In genomic region chr10:43093440-43093839, GRCm38 (mm10) we compare ENCODE assay signal across 17 mouse cellular contexts.
DNase-seq lines count a peak whose midpoint lies in the region; ATAC-seq and TF ChIP-seq lines count a peak whose summit lies in the region.
"Had no signal": no experiment of that assay in that cellular context is flagged by ENCODE, and none has a peak within 500 bp of the region (broad histone marks: within the 10 kb centered on the region; RNA-seq: fewer than 3 reads in every experiment).

No protein-coding gene starts in this region.

- H3K9ac ChIP-seq in midbrain, embryonic 15.5 days: no peak overlapping the region
- H3K9ac ChIP-seq in midbrain, postnatal 0 days (replicated peaks; ENCODE audit: low read length, poor library complexity, severe bottlenecking): no peak overlapping the region
- H3K9ac ChIP-seq in forebrain, embryonic 12.5 days: no peak overlapping the region
- H3K9ac ChIP-seq: heart, embryonic 12.5 days; intestine, embryonic 15.5 days had no signal

- H3K36me3 ChIP-seq in midbrain, embryonic 15.5 days (replicated peaks): no peaks in the 10 kb centered on the region
- H3K36me3 ChIP-seq in midbrain, postnatal 0 days (ENCODE audit: insufficient read depth, low read length): no peaks in the 10 kb centered on the region
- 0 out of 2 replicates have a peak, but pooled peaks cover 7% of the 10 kb centered on the region for H3K36me3 ChIP-seq in forebrain, embryonic 12.5 days (replicated peaks)
- H3K36me3 ChIP-seq: intestine, embryonic 15.5 days had no signal

- H3K4me3 ChIP-seq in midbrain, embryonic 15.5 days: no peak overlapping the region
- H3K4me3 ChIP-seq in midbrain, postnatal 0 days (ENCODE audit: low read depth, low read length): no peak overlapping the region
- no peak overlapping the region for H3K4me3 ChIP-seq in forebrain, embryonic 12.5 days (replicated peaks)
- H3K4me3 ChIP-seq: heart, embryonic 12.5 days; intestine, embryonic 15.5 days had no signal

- peaks cover 56% of the 10 kb centered on the region for H3K4me1 ChIP-seq in midbrain, embryonic 15.5 days
- 0 out of 2 replicates have a peak, but pooled peaks cover 5% of the 10 kb centered on the region for H3K4me1 ChIP-seq in midbrain, postnatal 0 days (ENCODE audit: insufficient read depth, low read length)
- H3K4me1 ChIP-seq in forebrain, embryonic 12.5 days: peaks cover 56% of the 10 kb centered on the region
- H3K4me1 ChIP-seq: intestine, embryonic 15.5 days had no signal

- H3K27me3 ChIP-seq in midbrain, embryonic 15.5 days (replicated peaks): no peaks in the 10 kb centered on the region
- H3K27me3 ChIP-seq in midbrain, postnatal 0 days (ENCODE audit: insufficient read depth, low read length): no peaks in the 10 kb centered on the region
- H3K27me3 ChIP-seq in forebrain, embryonic 12.5 days: no peaks in the 10 kb centered on the region; the same call in 1 of the 2 replicates
- H3K27me3 ChIP-seq: heart, embryonic 12.5 days; intestine, embryonic 15.5 days had no signal

- H3K4me2 ChIP-seq in midbrain, embryonic 15.5 days: no peak overlapping the region
- H3K4me2 ChIP-seq in midbrain, postnatal 0 days (ENCODE audit: low read depth, low read length, poor library complexity, severe bottlenecking): no peak overlapping the region
- H3K4me2 ChIP-seq in forebrain, embryonic 12.5 days: no peak overlapping the region
- H3K4me2 ChIP-seq: heart, embryonic 12.5 days; intestine, embryonic 15.5 days had no signal

- no peak for TF ChIP-seq CTCF in midbrain, postnatal 0 days (IDR thresholded peaks at IDR 0.05)

- 67% methylated on average over 10 of the region's 10 CpGs for WGBS in midbrain, embryonic 15.5 days
- WGBS in midbrain, postnatal 0 days: 79% methylated on average over 10 of the region's 10 CpGs
- WGBS in forebrain, embryonic 12.5 days: 70% methylated on average over 10 of the region's 10 CpGs

- H3K27ac ChIP-seq in midbrain, embryonic 15.5 days: peak overlapping the region; percentile 52; the same call in 1 of the 2 replicates
- no peak overlapping the region for H3K27ac ChIP-seq in midbrain, postnatal 0 days (ENCODE audit: low read depth, low read length)
- 0 out of 2 replicates have a peak overlapping the region, but pooled peaks have one; percentile 25 for H3K27ac ChIP-seq in forebrain, embryonic 12.5 days
- H3K27ac ChIP-seq: intestine, embryonic 15.5 days; kidney, postnatal 0 days had no signal

- H3K9me3 ChIP-seq in midbrain, embryonic 15.5 days: no peaks in the 10 kb centered on the region
- H3K9me3 ChIP-seq in midbrain, postnatal 0 days (ENCODE audit: low read length): no peaks in the 10 kb centered on the region
- no peaks in the 10 kb centered on the region for H3K9me3 ChIP-seq in forebrain, embryonic 12.5 days
- H3K9me3 ChIP-seq: intestine, embryonic 15.5 days had no signal

- no peak for ATAC-seq in midbrain, embryonic 15.5 days (replicated peaks)
- ATAC-seq in midbrain, postnatal 0 days (ENCODE audit: low FRiP score): no peak
- no peak for ATAC-seq in forebrain, embryonic 12.5 days (ENCODE audit: low FRiP score)
- ATAC-seq: intestine, embryonic 15.5 days had no signal

- peak; percentile 56 for DNase-seq in layer of hippocampus, adult 11-12 months (ENCODE audit: low spot score)
- no peak for DNase-seq in layer of hippocampus, postnatal 25 days (ENCODE audit: extremely low spot score in 1 of 2, low spot score in 1 of 2)
- DNase-seq in midbrain, postnatal 0 days (ENCODE audit: low spot score): no peak
- DNase-seq in right cerebral cortex, postnatal 25 days: peak; percentile 54
- DNase-seq in urinary bladder, postnatal 14 days (ENCODE audit: low spot score): no peak
- no peak for DNase-seq in kidney, adult 9 months
- DNase-seq: adrenal gland, adult 2 months; cerebellum, adult 9-10 months; heart, postnatal 36 days; liver; lung, adult 2 months; lung, postnatal 4 days had no signal

Comparison
In these comparisons a context has a peak if more than half of its experiments do, and no peak if none do; other contexts are left out.
1. DNase-seq: peak in layer of hippocampus, adult 11-12 months (single experiment) and right cerebral cortex, postnatal 25 days (single experiment); none in layer of hippocampus, postnatal 25 days (0 of 2), midbrain, postnatal 0 days (single experiment), urinary bladder, postnatal 14 days (single experiment) and kidney, adult 9 months (single experiment).